ENCODE assay signal across 19 mouse cellular contexts in genomic region chr5:114132841-114133240, GRCm38 (mm10). TPM values are rescaled to one million over a fixed set of nuclear protein-coding genes. Genes with fewer than 3 reads are reported as not detected.
A peak's percentile ranks its signal among the peaks of the same experiment; 100 is the strongest.
DNase-seq lines count a peak whose midpoint lies in the region; ATAC-seq and TF ChIP-seq lines count a peak whose summit lies in the region.
"Had no signal": no experiment of that assay in that cellular context is flagged by ENCODE, and none has a peak within 500 bp of the region (broad histone marks: within the 10 kb centered on the region; RNA-seq: fewer than 3 reads in every experiment).

No protein-coding gene starts in this region.

- DNase-seq in forebrain, embryonic 10.5 days (ENCODE audit: extremely low spot score, low spot score), result no peak
- no peak for DNase-seq in forebrain, postnatal 0 days
- no peak for DNase-seq in heart, adult 8-10 months (ENCODE audit: low spot score)
- DNase-seq in limb, embryonic 10.5 days (ENCODE audit: low spot score), result no peak
- no peak for DNase-seq in embryonic facial prominence, embryonic 10.5 days (ENCODE audit: low spot score)
- DNase-seq in cerebellum, postnatal 14 days, result no peak
- DNase-seq: cerebellum, postnatal 36 days; kidney, postnatal 36 days; lung, adult 2 months; right cerebral cortex, postnatal 25 days; thymus, postnatal 36 days had no signal

- H3K9me3 ChIP-seq in forebrain, embryonic 10.5 days, result no peaks in the 10 kb centered on the region
- H3K9me3 ChIP-seq in forebrain, postnatal 0 days (ENCODE audit: low read length), result no peaks in the 10 kb centered on the region
- no peaks in the 10 kb centered on the region for H3K9me3 ChIP-seq in heart, embryonic 13.5 days
- no peaks in the 10 kb centered on the region for H3K9me3 ChIP-seq in limb, embryonic 12.5 days
- H3K9me3 ChIP-seq in limb, embryonic 10.5 days (replicated peaks), result no peaks in the 10 kb centered on the region
- H3K9me3 ChIP-seq in embryonic facial prominence, embryonic 10.5 days, result no peaks in the 10 kb centered on the region
- H3K9me3 ChIP-seq: neural tube, embryonic 12.5 days had no signal

- ATAC-seq in forebrain, postnatal 0 days, result no peak
- no peak for ATAC-seq in heart, embryonic 13.5 days (ENCODE audit: extremely low read depth, insufficient number of reproducible peaks, low FRiP score, low TSS enrichment)
- no peak for ATAC-seq in limb, embryonic 12.5 days (ENCODE audit: insufficient number of reproducible peaks, insufficient read depth, low FRiP score, low TSS enrichment, low read depth)
- ATAC-seq: intestine, embryonic 16.5 days; Patski had no signal

- WGBS in forebrain, embryonic 10.5 days, result 92% methylated on average over 6 of the region's 6 CpGs
- 91% methylated on average over 6 of the region's 6 CpGs for WGBS in forebrain, postnatal 0 days
- WGBS in heart, embryonic 13.5 days, result 81% methylated on average over 6 of the region's 6 CpGs
- WGBS in limb, embryonic 12.5 days, result 85% methylated on average over 6 of the region's 6 CpGs
- WGBS in limb, embryonic 10.5 days, result 86% methylated on average over 6 of the region's 6 CpGs
- 78% methylated on average over 6 of the region's 6 CpGs for WGBS in embryonic facial prominence, embryonic 10.5 days

- H3K9ac ChIP-seq in forebrain, postnatal 0 days, result no peak overlapping the region
- peak overlapping the region; percentile 84 for H3K9ac ChIP-seq in heart, embryonic 13.5 days
- no peak overlapping the region for H3K9ac ChIP-seq in limb, embryonic 12.5 days (replicated peaks)
- H3K9ac ChIP-seq: neural tube, embryonic 12.5 days had no signal

- TF ChIP-seq CTCF in forebrain, postnatal 0 days (IDR thresholded peaks at IDR 0.05; ENCODE audit: low read depth), result no peak

- H3K27ac ChIP-seq in forebrain, embryonic 10.5 days, result no peak overlapping the region
- H3K27ac ChIP-seq in forebrain, postnatal 0 days (ENCODE audit: low read depth, low read length), result no peak overlapping the region
- no peak overlapping the region for H3K27ac ChIP-seq in heart, embryonic 13.5 days (replicated peaks)
- H3K27ac ChIP-seq in limb, embryonic 12.5 days, result no peak overlapping the region
- no peak overlapping the region for H3K27ac ChIP-seq in limb, embryonic 10.5 days
- no peak overlapping the region for H3K27ac ChIP-seq in embryonic facial prominence, embryonic 10.5 days (replicated peaks)
- H3K27ac ChIP-seq: macrophage; neural tube, embryonic 12.5 days had no signal

- H3K4me2 ChIP-seq in forebrain, postnatal 0 days (ENCODE audit: low read depth), result no peak overlapping the region
- H3K4me2 ChIP-seq in heart, embryonic 13.5 days, result peak overlapping the region; percentile 98
- H3K4me2 ChIP-seq in limb, embryonic 12.5 days, result peak overlapping the region; percentile 68

- H3K36me3 ChIP-seq in forebrain, embryonic 10.5 days (replicated peaks), result peaks cover 57% of the 10 kb centered on the region
- peaks cover 4% of the 10 kb centered on the region; the same call in 1 of the 2 replicates for H3K36me3 ChIP-seq in forebrain, postnatal 0 days (ENCODE audit: insufficient read depth)
- peaks cover 31% of the 10 kb centered on the region for H3K36me3 ChIP-seq in heart, embryonic 13.5 days
- H3K36me3 ChIP-seq in limb, embryonic 12.5 days, result peaks cover 47% of the 10 kb centered on the region
- peaks cover 53% of the 10 kb centered on the region for H3K36me3 ChIP-seq in limb, embryonic 10.5 days
- peaks cover 55% of the 10 kb centered on the region for H3K36me3 ChIP-seq in embryonic facial prominence, embryonic 10.5 days (replicated peaks)

- H3K4me1 ChIP-seq in forebrain, embryonic 10.5 days, result peaks cover 50% of the 10 kb centered on the region
- peaks cover 4% of the 10 kb centered on the region; the same call in 1 of the 2 replicates for H3K4me1 ChIP-seq in forebrain, postnatal 0 days (ENCODE audit: insufficient read depth)
- peaks cover 51% of the 10 kb centered on the region for H3K4me1 ChIP-seq in heart, embryonic 13.5 days
- H3K4me1 ChIP-seq in limb, embryonic 12.5 days (replicated peaks), result peaks cover 30% of the 10 kb centered on the region
- H3K4me1 ChIP-seq in limb, embryonic 10.5 days, result peaks cover 30% of the 10 kb centered on the region
- peaks cover 49% of the 10 kb centered on the region for H3K4me1 ChIP-seq in embryonic facial prominence, embryonic 10.5 days

- no peaks in the 10 kb centered on the region for H3K27me3 ChIP-seq in forebrain, embryonic 10.5 days (ENCODE audit: poor library complexity, severe bottlenecking)
- H3K27me3 ChIP-seq in forebrain, postnatal 0 days (ENCODE audit: insufficient read depth, low read length), result no peaks in the 10 kb centered on the region
- H3K27me3 ChIP-seq in heart, embryonic 13.5 days (replicated peaks), result no peaks in the 10 kb centered on the region
- no peaks in the 10 kb centered on the region for H3K27me3 ChIP-seq in limb, embryonic 12.5 days
- no peaks in the 10 kb centered on the region for H3K27me3 ChIP-seq in limb, embryonic 10.5 days (ENCODE audit: low read depth, poor library complexity, severe bottlenecking)
- H3K27me3 ChIP-seq in embryonic facial prominence, embryonic 10.5 days (replicated peaks; ENCODE audit: low read depth, poor library complexity, severe bottlenecking), result no peaks in the 10 kb centered on the region
- H3K27me3 ChIP-seq: neural tube, embryonic 12.5 days; Patski had no signal

- H3K4me3 ChIP-seq in forebrain, embryonic 10.5 days, result peak overlapping the region; percentile 93; the same call in 1 of the 2 replicates
- no peak overlapping the region for H3K4me3 ChIP-seq in forebrain, postnatal 0 days (ENCODE audit: low read depth, low read length)
- H3K4me3 ChIP-seq in heart, embryonic 13.5 days, result no peak overlapping the region
- no peak overlapping the region for H3K4me3 ChIP-seq in limb, embryonic 12.5 days (replicated peaks)
- H3K4me3 ChIP-seq in limb, embryonic 10.5 days, result no peak overlapping the region
- H3K4me3 ChIP-seq in embryonic facial prominence, embryonic 10.5 days, result 0 out of 2 replicates have a peak overlapping the region, but pooled peaks have one; percentile 82
- H3K4me3 ChIP-seq: neural tube, embryonic 12.5 days had no signal

RNA-seq across cellular contexts. Expression of gene Ung, which starts 2.7 kb away (rescaled TPM):
- polyA plus RNA-seq in forebrain, embryonic 10.5 days (2016; fragmentation: Nextera tagmentation; extraction: Ambion mirVana), result 88.2 and 88.6 TPM in 2 replicates
- 6.7 and 7.8 TPM in 2 replicates for total RNA-seq in forebrain, postnatal 0 days (2014; rRNA removed)
- polyA plus RNA-seq in forebrain, postnatal 0 days (2015; fragmentation: Nextera tagmentation; extraction: Ambion mirVana), result 7.5 and 9.1 TPM in 2 replicates
- polyA plus RNA-seq in heart, embryonic 13.5 days (2015; fragmentation: Nextera tagmentation; extraction: Ambion mirVana), result 44.6 and 47.5 TPM in 2 replicates
- total RNA-seq in heart, adult 8-10 months (2022), result 10 to 100 TPM; 21.5 to 30.1 (median 24.2) TPM
- polyA plus RNA-seq in limb, embryonic 12.5 days (2016; fragmentation: Nextera tagmentation; extraction: Ambion mirVana), result 61.7 and 63.0 TPM in 2 replicates
- 81.3 and 91.8 TPM in 2 replicates for polyA plus RNA-seq in limb, embryonic 10.5 days (2016; fragmentation: Nextera tagmentation; extraction: Ambion mirVana)
- 76.0 and 76.1 TPM in 2 replicates for polyA plus RNA-seq in embryonic facial prominence, embryonic 10.5 days (2016; fragmentation: Nextera tagmentation; extraction: Ambion mirVana)

RNA-seq across cellular contexts. Expression of gene Alkbh2, which starts 4.8 kb away (rescaled TPM):
- polyA plus RNA-seq in forebrain, embryonic 10.5 days (2016; fragmentation: Nextera tagmentation; extraction: Ambion mirVana), result 12.8 and 13.6 TPM in 2 replicates
- 4.6 and 5.8 TPM in 2 replicates for total RNA-seq in forebrain, postnatal 0 days (2014; rRNA removed)
- 6.9 and 7.6 TPM in 2 replicates for polyA plus RNA-seq in forebrain, postnatal 0 days (2015; fragmentation: Nextera tagmentation; extraction: Ambion mirVana)
- 6.4 and 9.1 TPM in 2 replicates for polyA plus RNA-seq in heart, embryonic 13.5 days (2015; fragmentation: Nextera tagmentation; extraction: Ambion mirVana)
- total RNA-seq in heart, adult 8-10 months (2022), result 1 to 10 TPM in 2 of 4 experiments, under 1 TPM in 2; 0.83 to 1.8 (median 0.97) TPM
- polyA plus RNA-seq in limb, embryonic 12.5 days (2016; fragmentation: Nextera tagmentation; extraction: Ambion mirVana), result 13.8 and 16.1 TPM in 2 replicates
- polyA plus RNA-seq in limb, embryonic 10.5 days (2016; fragmentation: Nextera tagmentation; extraction: Ambion mirVana), result 12.9 and 16.1 TPM in 2 replicates
- 12.9 and 13.4 TPM in 2 replicates for polyA plus RNA-seq in embryonic facial prominence, embryonic 10.5 days (2016; fragmentation: Nextera tagmentation; extraction: Ambion mirVana)

RNA-seq across cellular contexts. Expression of gene Acacb, which starts 13.5 kb away (rescaled TPM):
- polyA plus RNA-seq in forebrain, embryonic 10.5 days (2016; fragmentation: Nextera tagmentation; extraction: Ambion mirVana), result 2.5 TPM in 2 replicates
- 2.0 and 4.0 TPM in 2 replicates for total RNA-seq in forebrain, postnatal 0 days (2014; rRNA removed)
- 2.7 and 4.3 TPM in 2 replicates for polyA plus RNA-seq in forebrain, postnatal 0 days (2015; fragmentation: Nextera tagmentation; extraction: Ambion mirVana)
- 8.9 and 9.5 TPM in 2 replicates for polyA plus RNA-seq in heart, embryonic 13.5 days (2015; fragmentation: Nextera tagmentation; extraction: Ambion mirVana)
- total RNA-seq in heart, adult 8-10 months (2022), result 100 to 1,000 TPM; 231 to 252 (median 245) TPM
- polyA plus RNA-seq in limb, embryonic 12.5 days (2016; fragmentation: Nextera tagmentation; extraction: Ambion mirVana), result 4.7 TPM in 2 replicates
- polyA plus RNA-seq in limb, embryonic 10.5 days (2016; fragmentation: Nextera tagmentation; extraction: Ambion mirVana), result 4.8 and 5.8 TPM in 2 replicates
- polyA plus RNA-seq in embryonic facial prominence, embryonic 10.5 days (2016; fragmentation: Nextera tagmentation; extraction: Ambion mirVana), result 3.2 and 4.4 TPM in 2 replicates

RNA-seq across cellular contexts. Expression of gene Svop, which starts 41.5 kb away (rescaled TPM):
- 3.2 and 5.4 TPM in 2 replicates for polyA plus RNA-seq in forebrain, embryonic 10.5 days (2016; fragmentation: Nextera tagmentation; extraction: Ambion mirVana)
- total RNA-seq in forebrain, postnatal 0 days (2014; rRNA removed), result 153 and 177 TPM in 2 replicates
- 89.7 and 97.5 TPM in 2 replicates for polyA plus RNA-seq in forebrain, postnatal 0 days (2015; fragmentation: Nextera tagmentation; extraction: Ambion mirVana)
- polyA plus RNA-seq in heart, embryonic 13.5 days (2015; fragmentation: Nextera tagmentation; extraction: Ambion mirVana), result 0.15 and 0.36 TPM in 2 replicates
- total RNA-seq in heart, adult 8-10 months (2022), result not detected
- 0.08 TPM in 1 of 2 replicates, not detected in the other for polyA plus RNA-seq in limb, embryonic 12.5 days (2016; fragmentation: Nextera tagmentation; extraction: Ambion mirVana)
- 0.08 TPM in 1 of 2 replicates, not detected in the other for polyA plus RNA-seq in limb, embryonic 10.5 days (2016; fragmentation: Nextera tagmentation; extraction: Ambion mirVana)
- 4.2 and 4.4 TPM in 2 replicates for polyA plus RNA-seq in embryonic facial prominence, embryonic 10.5 days (2016; fragmentation: Nextera tagmentation; extraction: Ambion mirVana)
- total RNA-seq: gastrocnemius, adult 18-20 months had no signal
- polyA plus RNA-seq: heart, postnatal 0 days; lung, adult 2 months; macrophage had no signal

Comparison
In these comparisons a context has a peak if more than half of its experiments do, and no peak if none do; other contexts are left out.
1. H3K4me3 ChIP-seq: peak in forebrain, embryonic 10.5 days (single experiment) and embryonic facial prominence, embryonic 10.5 days (single experiment); none in forebrain, postnatal 0 days (single experiment), heart, embryonic 13.5 days (single experiment), limb, embryonic 12.5 days (single experiment) and limb, embryonic 10.5 days (single experiment).